Mouse (Mus musculus): ENCODE measurements at regions not wholly inside any gene's neighbourhood (a gene's known extent, or its start where the extent isn't known, plus 50 kb on each side); places are given as distances from the start of the nearest gene placed in this dataset.

GRCm38 (mm10) chr17:7625746-7626145 lies 201.4 kb downstream of the Fndc1 start:
- no peak for DNase-seq

GRCm38 (mm10) chr17:7623392-7623791 lies 203.7 kb downstream of the Fndc1 start:
- no peak for DNase-seq

- no peak for DNase-seq
Measured at GRCm38 (mm10) chr17:7621262-7621661, 205.8 kb downstream of the Fndc1 start.

- DNase-seq = no peak
Measured at GRCm38 (mm10) chr17:7620166-7620565, 206.9 kb downstream of the Fndc1 start.

- no peak for DNase-seq
Measured at GRCm38 (mm10) chr17:7619641-7620040, 207.5 kb downstream of the Fndc1 start.

GRCm38 (mm10) chr17:7608046-7608445 lies 219.1 kb downstream of the Fndc1 start:
- DNase-seq = no peak

- DNase-seq = no peak
Measured at GRCm38 (mm10) chr17:7607431-7607830, 219.7 kb downstream of the Fndc1 start.

- DNase-seq = no peak
Measured at GRCm38 (mm10) chr17:7604813-7605504, 219.7 kb upstream of the Unc93a2 start.

GRCm38 (mm10) chr17:7604096-7604495 lies 218.8 kb upstream of the Unc93a2 start:
- DNase-seq = no peak

GRCm38 (mm10) chr17:7600555-7600954 lies 215.3 kb upstream of the Unc93a2 start:
- DNase-seq = peak; percentile 53

- no peak for DNase-seq
Measured at GRCm38 (mm10) chr17:7597481-7597880, 212.2 kb upstream of the Unc93a2 start.

- DNase-seq = no peak
Measured at GRCm38 (mm10) chr17:7594801-7595200, 209.5 kb upstream of the Unc93a2 start.

- no peak for DNase-seq
Measured at GRCm38 (mm10) chr17:7592491-7592890, 207.2 kb upstream of the Unc93a2 start.

GRCm38 (mm10) chr17:7582866-7583398 lies 197.7 kb upstream of the Unc93a2 start:
- DNase-seq = no peak

GRCm38 (mm10) chr17:7579031-7579430 lies 193.8 kb upstream of the Unc93a2 start:
- no peak for DNase-seq

- no peak for DNase-seq
Measured at GRCm38 (mm10) chr17:7578003-7578402, 192.7 kb upstream of the Unc93a2 start.

- peak; percentile 80 for DNase-seq
Measured at GRCm38 (mm10) chr17:7577227-7577626, 192.0 kb upstream of the Unc93a2 start.

- no peak for DNase-seq
Measured at GRCm38 (mm10) chr17:7571481-7571880, 186.2 kb upstream of the Unc93a2 start.

GRCm38 (mm10) chr17:7568482-7568881 lies 183.2 kb upstream of the Unc93a2 start:
- DNase-seq = no peak

- no peak for DNase-seq
Measured at GRCm38 (mm10) chr17:7565771-7566170, 180.5 kb upstream of the Unc93a2 start.

- DNase-seq = no peak
Measured at GRCm38 (mm10) chr17:7562940-7563339, 177.7 kb upstream of the Unc93a2 start.

GRCm38 (mm10) chr17:7548456-7548855 lies 163.2 kb upstream of the Unc93a2 start:
- DNase-seq = no peak

GRCm38 (mm10) chr17:7538402-7539087 lies 153.3 kb upstream of the Unc93a2 start:
- DNase-seq = no peak

All from adrenal gland, postnatal 25 days (tissue).